Mouse (Mus musculus) liver, postnatal 0 days (tissue): ENCODE results near the gene Nalcn.

Experiments used
- CTCF ChIP-seq: sonication (generic); IDR thresholded peaks from 2 replicates; pipeline ENCODE4 v1.5.1; 2016; ENCODE audit warnings: antibody characterized with exemption, low read depth
- EP300 ChIP-seq: IDR thresholded peaks from 2 replicates; pipeline ENCODE4 v1.6.1; 2016; ENCODE audit warnings: antibody characterized with exemption, low read depth, mild to moderate bottlenecking

GRCm38 (mm10) chr14:123513376-123514141 is 113.4 kb downstream of the Nalcn start:
- no peak for TF ChIP-seq CTCF
- TF ChIP-seq EP300 = no peak
